Mouse (Mus musculus) CD4-positive naive resting alpha-beta T cell, adult 76 days (primary cell): ENCODE measurements around the gene Wipf1. TPM values are rescaled to one million over a fixed set of nuclear protein-coding genes. Genes with fewer than 3 reads are reported as not detected.

Experiments
- total RNA-seq: library from RNA; stranded (reverse); gene quantifications from one replicate; pipeline ENCODE4 v1.2.4, GENCODE M21; 2023

Gene Wipf1
- total RNA-seq, result 154 TPM

DNA sequence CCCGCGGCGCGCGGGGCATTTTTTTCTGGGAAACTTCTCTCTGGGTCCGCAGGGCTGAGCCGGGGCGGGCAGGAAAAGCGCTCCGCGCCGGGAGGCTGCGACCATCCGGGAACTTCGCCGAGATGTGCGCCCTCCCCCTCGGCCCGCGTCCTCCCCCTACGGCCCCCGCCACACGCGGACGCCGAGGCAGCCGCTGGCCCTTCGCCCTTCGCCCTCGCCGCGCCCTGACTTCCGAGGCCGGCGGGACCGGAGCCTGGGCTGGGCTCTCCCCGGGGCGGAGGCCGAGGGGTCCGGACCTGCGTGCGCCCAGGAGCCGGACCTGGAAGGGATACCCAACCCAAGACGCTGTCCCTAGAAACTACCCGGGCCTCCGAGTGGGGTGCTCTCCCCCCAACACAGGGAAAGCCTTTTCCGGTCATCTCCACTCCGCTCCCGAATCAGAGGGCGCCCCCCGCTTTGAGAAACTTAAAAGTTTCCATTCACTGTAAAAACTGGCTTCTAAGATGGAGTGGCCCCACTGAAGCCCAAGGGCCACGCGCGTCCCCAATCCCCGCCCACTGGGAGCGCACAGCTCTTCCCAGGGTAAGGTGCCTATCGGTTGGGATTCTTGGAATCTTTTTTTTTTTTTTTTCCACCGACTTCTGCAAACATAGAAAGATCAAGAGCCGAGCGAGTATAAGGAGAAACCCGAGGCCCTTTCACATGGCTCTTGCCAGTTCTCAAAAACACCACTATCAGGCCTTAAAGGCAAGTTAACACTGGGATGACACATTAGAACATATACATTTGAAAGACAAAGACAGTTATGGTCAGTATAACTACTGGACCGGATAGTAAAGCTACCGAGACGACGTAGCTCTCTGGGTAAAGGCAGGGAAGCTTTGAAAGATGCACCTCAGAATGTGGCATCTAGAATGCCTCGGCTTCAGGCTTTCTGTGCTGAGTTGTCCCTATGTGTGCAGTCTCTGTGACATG is at the start of gene Wipf1:
Gene Wipf1 (minus strand): TSS at position 379 of the 975 bp plus-strand sequence.

DNA sequence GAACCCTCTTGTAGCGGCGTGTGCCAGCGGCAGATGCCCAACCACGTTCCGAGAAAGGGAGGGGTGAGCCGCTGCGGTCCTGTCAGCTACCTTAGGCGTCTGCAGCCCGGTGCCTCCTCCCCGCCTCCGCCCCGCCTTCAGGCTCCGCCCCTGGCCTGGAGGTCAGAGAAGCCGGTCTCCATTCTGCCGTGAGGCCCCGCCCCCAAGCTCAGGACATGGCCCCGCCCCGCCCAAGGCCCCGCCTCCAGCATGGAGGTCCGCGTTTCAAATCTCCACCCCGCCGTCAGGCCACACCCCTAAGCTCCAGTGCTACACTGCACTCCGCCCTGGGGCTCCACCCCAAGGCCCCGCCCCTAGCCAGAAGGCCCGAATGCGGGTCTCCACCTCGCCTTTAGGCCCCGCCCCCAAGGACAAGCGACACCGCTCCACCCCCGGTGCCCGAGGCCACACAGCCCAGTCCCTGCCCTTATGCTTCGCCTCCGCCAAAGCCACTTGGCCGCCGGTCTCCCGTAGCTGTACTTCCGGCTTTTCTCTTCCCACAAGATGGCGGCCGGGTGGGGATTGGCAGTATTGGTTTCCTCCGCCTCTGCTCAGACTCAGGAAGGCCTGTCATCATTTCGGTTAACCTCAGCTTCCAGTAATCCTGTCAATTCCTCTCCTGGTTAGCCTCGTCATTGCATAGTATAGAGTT is 143.0 kb downstream of the Wipf1 start, which contains the start of gene Gpr155:
Gene Gpr155 (minus strand): TSS at position 217 of the 691 bp plus-strand sequence.

Other genes starting within 250 kb of the Wipf1 start
- gene Scrn3, start 217.1 kb downstream of the Wipf1 start, total RNA-seq, result 5.7 TPM
- gene Cir1, start 217.0 kb downstream of the Wipf1 start, total RNA-seq, result 39.7 TPM
- 13.2 TPM for gene Gpr155, start 143.2 kb downstream of the Wipf1 start, total RNA-seq
- 0.12 TPM for gene Chrna1, start 50.6 kb upstream of the Wipf1 start, total RNA-seq
- 0.29 TPM for gene Chn1, start 245.6 kb upstream of the Wipf1 start, total RNA-seq